Mouse (Mus musculus) lung, embryonic 14.5 days (tissue): ENCODE measurements around the gene 3110009E18Rik. TPM values are rescaled to one million over a fixed set of nuclear protein-coding genes. Genes with fewer than 3 reads are reported as not detected.

Experiments used
- ATAC-seq: fragments of 200-750 bp; cut with Nextera tagmentation; 2 replicates; pipeline ENCODE4 v1.8.0; 2017; ENCODE audit warnings: mild to moderate bottlenecking, moderate TSS enrichment, moderate library complexity; ENCODE audit not compliant: insufficient read depth
- DNase-seq: peaks from one replicate; pipeline ENCODE4 v3.0.0-alpha.2; 2015
- H3K27ac ChIP-seq: fragments of 300-500 bp; sonication (generic); 2 replicates; pipeline ENCODE4 v1.5.1; 2014; ENCODE audit warnings: low read depth, mild to moderate bottlenecking, moderate library complexity
- H3K27me3 ChIP-seq: fragments of 300-500 bp; sonication (generic); 2 replicates; pipeline ENCODE4 v1.6.1; 2014; ENCODE audit warnings: low read length, control low read depth; ENCODE audit not compliant: insufficient read depth
- H3K36me3 ChIP-seq: fragments of 300-500 bp; sonication (generic); 2 replicates; pipeline ENCODE4 v1.6.1; 2014; ENCODE audit warnings: control low read depth; ENCODE audit not compliant: insufficient read depth
- H3K4me1 ChIP-seq: fragments of 300-500 bp; sonication (generic); 2 replicates; pipeline ENCODE4 v1.6.1; 2014; ENCODE audit warnings: antibody characterized with exemption, control low read depth; ENCODE audit not compliant: insufficient read depth
- H3K4me2 ChIP-seq: fragments of 300-500 bp; sonication (generic); 2 replicates; pipeline ENCODE4 v1.6.1; 2014; ENCODE audit warnings: mild to moderate bottlenecking
- H3K4me3 ChIP-seq: fragments of 300-500 bp; sonication (generic); 2 replicates; pipeline ENCODE4 v1.5.1; 2014; ENCODE audit warnings: low read depth, low read length
- H3K9ac ChIP-seq: fragments of 300-500 bp; sonication (generic); 2 replicates; pipeline ENCODE4 v1.6.1; 2014
- H3K9me3 ChIP-seq: fragments of 300-500 bp; sonication (generic); 2 replicates; pipeline ENCODE4 v1.6.1; 2016; ENCODE audit warnings: low read depth, low read length, control low read depth
- CTCF ChIP-seq: IDR thresholded peaks from 2 replicates; pipeline ENCODE4 v1.5.1; 2016; ENCODE audit warnings: antibody characterized with exemption, low read depth
- WGBS: fragments of 180-500 bp; shearing (Covaris S2); extraction: QIAGEN DNeasy Blood & Tissue Kit; methylation state at CpG from one replicate; pipeline ENCODE4 v1.1.7; 2014; 5-methylcytosine and 5-hydroxymethylcytosine counted together
- polyA plus RNA-seq: library from polyadenylated mRNA; unstranded; fragments of >200 nt; fragmentation: Nextera tagmentation; extraction: Ambion mirVana; gene quantifications from 2 replicates; pipeline ENCODE4 v1.2.1, GENCODE M21; 2014

Gene 3110009E18Rik
- polyA plus RNA-seq, 1 experiment from 2014 or later = 17.2 TPM

DNA sequence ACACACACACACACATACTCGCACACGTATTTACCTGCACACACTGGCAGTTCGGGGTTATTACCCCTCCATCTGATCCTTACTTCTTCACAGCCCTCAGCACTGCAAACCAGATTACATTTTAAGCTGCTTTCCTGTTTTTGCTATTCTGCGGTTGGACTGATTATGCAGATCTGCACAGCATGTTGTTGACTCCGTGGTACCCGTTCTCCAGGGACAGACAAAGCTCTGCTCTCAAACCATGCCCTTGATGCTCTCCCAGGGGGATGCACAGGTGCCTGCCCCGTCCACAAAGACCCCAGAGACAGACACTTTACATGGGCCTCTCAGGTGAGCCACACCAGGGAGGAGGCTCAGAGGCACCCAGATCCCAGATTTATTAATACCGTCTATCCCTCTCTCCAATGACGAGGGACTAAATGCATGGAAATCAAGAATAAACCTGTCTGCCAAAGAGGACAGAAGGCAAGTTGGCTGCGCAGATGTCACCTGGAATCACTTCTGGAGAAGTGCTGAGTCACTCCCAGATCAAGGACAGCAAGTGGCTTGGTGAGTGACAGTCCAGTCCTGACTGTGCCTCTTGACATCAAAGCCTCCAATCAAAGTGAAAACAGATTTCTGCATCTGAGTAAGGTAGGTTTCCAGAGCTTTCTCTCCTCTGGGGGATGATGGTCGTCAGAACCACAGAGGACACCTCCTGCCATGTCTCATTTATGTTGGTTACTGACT is 87.7 kb downstream of the 3110009E18Rik start:
- no peak for TF ChIP-seq CTCF
- no peak overlapping the region for H3K27ac ChIP-seq
- 81% methylated on average over 11 of the region's 11 CpGs for WGBS
- H3K4me1 ChIP-seq = no peaks in the 10 kb centered on the region
- ATAC-seq = no peak
- no peak for DNase-seq
- H3K36me3 ChIP-seq = no peaks in the 10 kb centered on the region
- no peak overlapping the region for H3K4me2 ChIP-seq
- H3K9me3 ChIP-seq = no peaks in the 10 kb centered on the region
- no peaks in the 10 kb centered on the region for H3K27me3 ChIP-seq
- H3K4me3 ChIP-seq = no peak overlapping the region
- H3K9ac ChIP-seq = no peak overlapping the region

DNA sequence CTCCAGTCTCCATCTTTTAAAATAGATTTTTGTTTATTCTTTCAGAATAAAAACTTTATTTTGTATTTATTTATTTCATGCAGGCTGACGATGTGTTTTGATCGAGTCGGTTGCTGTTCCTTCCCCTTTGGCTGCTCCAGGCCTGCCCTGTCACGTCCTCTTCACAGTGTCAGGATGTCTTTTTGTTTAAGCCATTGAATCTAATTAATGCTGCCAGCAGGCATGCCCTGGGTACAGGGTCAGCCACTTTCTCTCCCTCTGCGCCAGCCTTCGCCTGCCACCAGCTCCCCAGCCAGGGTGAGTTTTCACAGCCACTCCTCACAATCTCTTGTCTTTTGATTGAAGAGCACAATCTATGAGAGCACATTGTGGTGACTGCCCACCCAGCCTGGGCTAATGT is 99.9 kb downstream of the 3110009E18Rik start:
- no peaks in the 10 kb centered on the region for H3K36me3 ChIP-seq
- no peaks in the 10 kb centered on the region for H3K4me1 ChIP-seq
- no peak overlapping the region for H3K4me2 ChIP-seq
- no peak overlapping the region for H3K4me3 ChIP-seq
- no peak overlapping the region for H3K27ac ChIP-seq
- WGBS = 48% methylated on average over 6 of the region's 6 CpGs
- H3K27me3 ChIP-seq = no peaks in the 10 kb centered on the region
- DNase-seq (peak; percentile 15), ATAC-seq (peak; percentile 42; the same call in 1 of the 2 replicates)
- H3K9me3 ChIP-seq = no peaks in the 10 kb centered on the region
- no peak for TF ChIP-seq CTCF
- no peak overlapping the region for H3K9ac ChIP-seq

DNA sequence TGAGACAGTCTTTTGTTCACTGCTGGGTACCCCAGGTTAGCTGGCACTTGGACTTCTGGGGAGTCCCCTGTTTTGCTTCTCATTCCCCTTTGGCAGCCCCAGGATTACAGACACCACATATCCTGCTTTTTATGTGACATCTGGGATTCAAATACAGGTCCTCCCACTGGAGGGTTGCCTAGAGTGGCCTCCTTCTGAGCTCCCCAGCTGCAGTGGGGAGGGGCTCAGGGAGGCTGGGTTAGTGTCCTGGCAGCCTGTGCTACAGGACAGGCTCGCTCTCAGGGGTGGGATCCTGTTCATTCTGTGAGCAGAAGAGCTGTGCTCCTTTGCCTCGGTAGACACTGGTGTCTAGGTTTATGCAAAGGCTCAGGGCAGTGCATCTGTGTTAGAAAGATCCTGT is 100.3 kb downstream of the 3110009E18Rik start:
- no peaks in the 10 kb centered on the region for H3K4me1 ChIP-seq
- no peak overlapping the region for H3K9ac ChIP-seq
- no peak overlapping the region for H3K4me3 ChIP-seq
- no peaks in the 10 kb centered on the region for H3K36me3 ChIP-seq
- 39% methylated on average over 2 of the region's 2 CpGs for WGBS
- ATAC-seq (peak; percentile 83; the same call in 1 of the 2 replicates), DNase-seq (peak; percentile 50)
- H3K4me2 ChIP-seq = no peak overlapping the region
- H3K27me3 ChIP-seq = no peaks in the 10 kb centered on the region
- TF ChIP-seq CTCF = no peak
- no peak overlapping the region for H3K27ac ChIP-seq
- H3K9me3 ChIP-seq = no peaks in the 10 kb centered on the region

DNA sequence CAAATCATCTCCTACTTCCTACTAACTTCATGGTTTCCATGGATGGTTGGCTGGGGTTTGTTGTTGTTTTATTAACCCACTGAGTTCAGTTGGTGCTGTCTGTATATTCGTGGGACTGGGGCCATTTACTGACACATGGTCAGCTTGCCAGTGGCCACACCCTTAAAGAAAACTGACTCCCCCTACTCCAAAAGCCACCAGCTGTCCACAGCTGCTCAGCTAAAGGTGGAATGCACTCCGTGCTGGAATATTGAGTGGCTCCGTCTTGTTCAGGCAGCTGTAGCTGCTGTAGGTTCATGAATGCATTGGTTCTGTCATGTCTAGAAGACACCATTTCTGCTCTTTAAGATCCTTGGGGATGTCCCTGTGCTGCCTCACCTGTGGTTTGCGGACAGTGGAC is 102.6 kb downstream of the 3110009E18Rik start:
- no peak for TF ChIP-seq CTCF
- ATAC-seq (peak; percentile 47; the same call in 1 of the 2 replicates), DNase-seq (peak; percentile 53)
- 53% methylated on average over 4 of the region's 4 CpGs for WGBS
- H3K36me3 ChIP-seq = no peaks in the 10 kb centered on the region
- H3K4me2 ChIP-seq = no peak overlapping the region
- no peak overlapping the region for H3K27ac ChIP-seq
- H3K4me3 ChIP-seq = no peak overlapping the region
- H3K9me3 ChIP-seq = no peaks in the 10 kb centered on the region
- no peak overlapping the region for H3K9ac ChIP-seq
- no peaks in the 10 kb centered on the region for H3K27me3 ChIP-seq
- H3K4me1 ChIP-seq = no peaks in the 10 kb centered on the region

DNA sequence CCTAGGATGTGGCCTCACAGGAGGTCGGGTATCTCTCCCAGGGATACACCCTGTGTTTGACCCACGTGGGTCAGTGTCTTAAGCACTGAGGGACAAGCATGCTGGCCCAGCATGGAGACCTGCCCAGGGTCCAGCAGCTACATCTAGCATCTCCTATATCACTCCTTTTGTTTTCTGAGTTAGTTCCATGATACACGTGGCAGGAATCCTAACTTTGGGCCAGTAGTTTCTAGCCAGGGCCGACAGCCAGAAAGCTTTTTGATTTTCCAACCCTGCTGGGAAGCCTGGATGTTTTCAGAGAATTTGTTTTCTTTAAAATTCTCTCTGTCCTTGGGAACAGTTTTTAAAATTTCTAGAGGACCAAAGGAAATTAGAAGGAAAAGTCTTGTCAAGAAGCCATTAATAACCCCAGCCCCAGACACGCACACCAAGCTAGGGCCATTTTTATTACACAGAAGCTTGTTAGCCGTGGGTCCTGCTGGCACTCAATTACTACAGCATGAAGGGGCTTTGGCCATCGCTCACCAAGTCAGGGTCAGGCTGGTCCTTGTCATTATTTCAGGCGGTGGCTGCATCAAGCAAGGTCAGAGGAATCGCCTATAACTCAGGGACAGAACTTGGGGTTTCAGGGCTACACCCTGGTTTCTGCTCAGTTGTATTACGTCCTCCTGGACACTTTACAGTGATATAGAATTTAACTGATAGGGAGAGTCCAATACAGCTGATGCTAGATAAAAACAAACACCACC is 108.9 kb downstream of the 3110009E18Rik start:
- no peak for TF ChIP-seq CTCF
- DNase-seq = no peak
- H3K9me3 ChIP-seq = no peaks in the 10 kb centered on the region
- no peak overlapping the region for H3K4me2 ChIP-seq
- H3K4me3 ChIP-seq = no peak overlapping the region
- WGBS = 74% methylated on average over 10 of the region's 10 CpGs
- no peaks in the 10 kb centered on the region for H3K4me1 ChIP-seq
- no peak overlapping the region for H3K27ac ChIP-seq
- no peaks in the 10 kb centered on the region for H3K36me3 ChIP-seq
- ATAC-seq = no peak
- H3K27me3 ChIP-seq = no peaks in the 10 kb centered on the region
- no peak overlapping the region for H3K9ac ChIP-seq

DNA sequence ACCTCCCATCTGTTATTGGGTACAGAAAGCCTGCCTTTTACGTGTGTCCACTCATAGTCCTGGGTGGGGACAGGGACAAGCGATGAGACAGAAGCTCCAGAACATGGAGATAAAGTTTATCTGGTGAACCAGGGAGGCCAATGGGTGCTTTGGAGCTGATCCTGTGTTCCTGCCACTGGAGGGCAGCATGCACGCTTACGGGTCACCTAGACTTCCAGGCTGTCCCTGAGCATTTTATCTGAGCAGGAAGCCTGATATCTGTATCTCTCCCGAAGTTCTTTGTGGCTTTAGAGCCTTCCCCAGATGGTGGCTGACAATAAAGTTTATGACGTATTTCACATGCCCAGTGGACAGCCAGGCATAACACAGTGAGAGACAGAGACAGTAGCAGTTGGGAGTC is 110.3 kb downstream of the 3110009E18Rik start:
- Histone ChIP-seq H3K27me3 (no peaks in the 10 kb centered on the region), H3K27ac (no peak overlapping the region), H3K4me3 (no peak overlapping the region), H3K9me3 (no peaks in the 10 kb centered on the region), H3K9ac (no peak overlapping the region), H3K4me1 (no peaks in the 10 kb centered on the region), H3K36me3 (no peaks in the 10 kb centered on the region), H3K4me2 (no peak overlapping the region)
- DNase-seq = peak; percentile 68
- peak; percentile 59; the same call in 1 of the 2 replicates for ATAC-seq
- peak; percentile 73 for TF ChIP-seq CTCF
- 23% methylated on average over 6 of the region's 6 CpGs for WGBS

DNA sequence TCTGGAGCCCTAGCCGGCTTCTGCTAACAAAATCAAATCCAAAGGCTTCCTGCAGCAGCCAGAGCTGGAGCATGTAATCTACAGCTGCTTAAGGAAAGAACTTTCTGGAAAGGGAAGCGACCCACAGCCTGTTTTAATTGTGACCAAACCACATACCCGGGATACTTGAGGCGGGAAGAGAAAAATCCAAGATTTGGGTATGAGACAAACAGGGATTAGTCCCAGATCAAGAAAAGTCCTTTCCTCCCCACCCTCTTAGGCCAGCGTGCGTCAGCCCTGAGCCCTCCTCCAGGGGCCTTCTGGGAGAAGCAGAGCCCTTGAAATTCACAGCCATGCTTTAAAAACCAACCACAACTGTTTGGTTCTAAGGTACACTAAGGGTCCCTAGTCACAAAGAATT is 111.2 kb downstream of the 3110009E18Rik start:
- TF ChIP-seq CTCF = no peak
- Histone ChIP-seq H3K9me3 (no peaks in the 10 kb centered on the region), H3K4me3 (no peak overlapping the region), H3K9ac (no peak overlapping the region), H3K27me3 (no peaks in the 10 kb centered on the region), H3K36me3 (no peaks in the 10 kb centered on the region), H3K27ac (no peak overlapping the region), H3K4me1 (no peaks in the 10 kb centered on the region), H3K4me2 (no peak overlapping the region)
- ATAC-seq = no peak
- WGBS = 62% methylated on average over 6 of the region's 6 CpGs
- DNase-seq = no peak
